Mouse (Mus musculus): ENCODE data around the gene Polr3c.
"Not testable (repeated sequence)": the region's sequence is repeated elsewhere in the genome, so short reads cannot be mapped to it uniquely, and the experiment has no call there.

Polr3c gene

GRCm38 (mm10) chr3:96707903-96708683 lies 19.3 kb downstream of the Polr3c start, which contains the start of gene Nudt17:
Nudt17 (minus strand) TSS chr3:96708562.
- peak; percentile 91 for DNase-seq (ENCODE audit: low spot score)

- no peak for DNase-seq (ENCODE audit: low spot score)
Observed at GRCm38 (mm10) chr3:96706984-96707383, 20.4 kb downstream of the Polr3c start.

DNA sequence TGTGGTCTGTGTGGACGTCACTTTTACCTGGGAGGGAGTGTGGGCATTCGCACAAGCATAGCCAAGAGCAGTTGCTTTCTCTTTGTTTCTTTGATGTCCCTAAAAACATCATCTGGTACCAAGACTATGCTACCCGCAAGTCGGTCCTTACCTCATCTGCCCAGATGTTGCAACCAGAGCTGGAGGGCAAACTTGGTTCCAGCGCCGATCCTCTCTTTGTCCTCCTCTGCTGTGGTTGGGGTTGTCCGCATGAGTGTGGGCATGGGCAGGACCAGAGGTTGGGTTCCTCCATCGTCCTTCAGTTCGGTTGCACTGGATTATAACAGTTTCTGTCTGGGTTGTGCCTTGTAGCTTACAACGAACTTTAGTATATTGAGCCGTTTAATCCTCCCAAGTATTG lies 21.2 kb downstream of the Polr3c start:
- no peak for DNase-seq (ENCODE audit: low spot score)

DNA sequence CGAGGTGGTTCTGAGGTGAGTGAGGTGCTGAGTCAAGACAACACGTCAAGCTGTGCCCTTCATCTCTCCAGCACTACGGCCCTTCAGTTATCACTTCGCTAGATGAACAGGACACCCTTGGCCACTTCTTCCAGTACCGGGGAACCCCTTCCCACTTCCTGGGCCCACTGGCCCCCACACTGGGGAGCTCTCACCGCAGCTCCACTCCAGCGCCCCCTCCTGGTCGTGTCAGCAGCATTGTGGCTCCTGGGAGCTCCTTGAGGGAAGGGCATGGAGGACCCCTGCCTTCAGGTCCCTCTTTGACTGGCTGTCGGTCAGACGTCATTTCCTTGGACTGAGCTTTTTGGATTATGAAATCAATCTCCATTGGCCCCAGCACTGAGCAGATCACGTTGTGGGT lies 22.6 kb downstream of the Polr3c start:
- DNase-seq (ENCODE audit: low spot score) = peak; percentile 50

DNA sequence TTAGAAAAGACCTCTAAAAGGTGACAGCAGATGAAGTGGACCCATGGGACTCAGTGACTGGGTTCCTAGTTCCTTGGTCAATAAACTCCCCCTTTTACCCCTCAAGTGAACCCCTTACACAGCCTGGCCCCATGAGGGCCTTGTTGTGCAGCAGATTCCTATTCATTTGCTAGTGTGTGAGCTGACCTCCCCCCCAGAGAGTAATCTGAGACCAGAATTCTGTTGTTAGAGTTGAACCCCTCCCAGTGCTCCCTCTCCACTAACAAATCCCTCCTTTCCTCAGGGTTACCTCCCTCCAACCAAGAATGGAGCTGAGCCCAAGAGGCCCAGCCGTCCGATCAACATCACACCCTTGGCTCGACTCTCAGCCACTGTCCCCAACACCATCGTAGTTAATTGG lies 26.4 kb downstream of the Polr3c start:
- DNase-seq (ENCODE audit: low spot score) = no peak

DNA sequence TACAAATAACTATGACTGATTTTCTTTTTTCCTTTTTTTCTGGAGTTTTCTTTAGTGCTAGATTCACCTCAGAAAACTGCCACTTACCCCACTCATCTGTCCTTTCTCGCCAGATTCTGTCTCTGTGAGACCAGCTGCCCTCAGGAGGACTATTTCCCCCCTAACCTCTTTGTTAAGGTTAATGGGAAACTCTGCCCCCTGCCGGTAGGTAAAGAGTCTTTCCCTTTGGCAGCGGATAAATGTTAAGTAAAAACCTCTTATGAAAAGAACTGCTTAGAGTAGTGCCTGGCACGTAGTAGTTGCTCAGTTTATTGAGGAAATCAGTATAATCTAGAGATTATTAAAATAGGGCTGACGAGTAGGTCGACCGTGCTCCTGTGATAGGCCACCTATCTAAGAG lies 27.1 kb downstream of the Polr3c start:
- DNase-seq (ENCODE audit: low spot score) = peak; percentile 50

DNA sequence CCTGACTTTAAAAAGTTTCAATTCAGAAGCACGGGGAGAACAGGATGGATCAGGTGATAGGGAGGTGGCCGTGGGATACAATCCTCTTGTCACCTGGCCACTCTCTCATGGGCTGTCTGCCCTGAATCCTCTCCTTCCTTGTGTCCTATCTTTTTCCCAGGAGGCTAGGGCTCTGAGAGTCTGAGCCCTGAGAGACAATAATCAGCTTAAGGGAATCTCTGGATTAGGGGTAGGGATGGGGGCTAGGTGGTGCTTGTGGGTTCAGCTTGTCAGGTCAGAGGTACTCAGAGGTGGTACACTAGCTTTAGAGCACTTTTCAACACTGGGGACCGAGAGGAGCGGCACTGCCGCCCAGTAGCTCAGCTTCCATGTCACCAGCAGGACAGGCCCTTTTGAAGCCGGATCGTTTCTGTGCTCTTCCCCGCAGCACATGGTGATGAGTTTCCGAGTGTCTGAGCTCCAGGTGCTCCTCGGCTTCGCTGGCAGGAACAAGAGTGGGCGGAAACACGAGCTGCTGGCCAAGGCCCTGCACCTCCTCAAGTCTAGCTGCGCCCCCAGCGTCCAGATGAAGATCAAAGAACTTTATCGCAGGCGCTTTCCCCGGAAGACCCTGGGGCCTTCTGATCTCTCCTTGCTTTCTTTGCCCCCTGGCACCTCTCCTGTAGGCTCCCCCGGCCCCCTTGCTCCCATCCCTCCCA lies 28.3 kb downstream of the Polr3c start:
- no peak for DNase-seq (ENCODE audit: low spot score)

GRCm38 (mm10) chr3:96696766-96697732 lies 30.4 kb downstream of the Polr3c start:
- peak; percentile 92 for DNase-seq (ENCODE audit: low spot score)

- peak; percentile 85 for DNase-seq (ENCODE audit: low spot score)
Observed at GRCm38 (mm10) chr3:96696198-96696765, 31.1 kb downstream of the Polr3c start, which contains the start of gene Pias3. Pias3 (plus strand) TSS chr3:96696384.

- DNase-seq (ENCODE audit: low spot score) = no peak
Observed at GRCm38 (mm10) chr3:96693579-96693978, 33.8 kb downstream of the Polr3c start.

- peak; percentile 60 for DNase-seq (ENCODE audit: low spot score)
Observed at GRCm38 (mm10) chr3:96692506-96692905, 34.9 kb downstream of the Polr3c start.

GRCm38 (mm10) chr3:96690298-96690697 lies 37.1 kb downstream of the Polr3c start:
- no peak for DNase-seq (ENCODE audit: low spot score)

DNA sequence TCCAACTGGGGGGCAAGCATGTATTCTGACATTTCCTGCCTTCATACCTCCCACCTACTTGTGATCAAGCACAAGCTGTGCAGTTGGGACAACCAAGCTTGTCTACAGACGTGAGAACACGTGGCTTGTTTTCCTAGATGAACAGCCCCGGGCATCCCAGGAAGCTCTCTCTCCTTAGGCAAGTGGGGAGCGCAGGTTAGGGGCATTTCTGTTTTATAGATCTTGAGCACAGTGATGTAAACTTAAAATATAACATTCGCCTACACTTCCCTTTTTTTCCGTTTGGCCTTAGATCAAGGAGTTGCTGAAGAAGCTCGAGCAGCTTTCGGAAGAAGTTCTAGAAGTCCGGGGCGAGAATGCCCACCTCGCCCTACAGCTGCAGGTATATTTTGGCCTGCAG lies 38.6 kb downstream of the Polr3c start:
- no peak for DNase-seq (ENCODE audit: low spot score)

- DNase-seq (ENCODE audit: low spot score) = not testable (repeated sequence)
Observed at GRCm38 (mm10) chr3:96686057-96686456, 41.4 kb downstream of the Polr3c start.

DNA sequence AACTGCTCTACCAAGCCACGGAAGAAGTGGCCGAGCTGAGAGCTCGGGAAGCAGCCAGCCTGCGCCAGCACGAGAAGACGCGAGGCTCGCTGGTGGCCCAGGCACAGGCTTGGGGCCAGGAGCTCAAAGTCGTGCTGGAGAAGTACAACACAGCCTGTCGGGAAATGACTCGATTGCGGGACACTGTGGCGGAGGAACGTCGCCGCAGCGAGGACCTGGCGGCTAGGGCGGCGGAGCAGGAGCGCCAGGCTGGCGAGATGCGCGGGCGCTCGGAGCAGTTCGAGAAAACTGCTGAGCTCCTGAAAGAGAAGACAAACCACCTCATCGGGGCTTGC lies 42.6 kb downstream of the Polr3c start:
- no peak for DNase-seq (ENCODE audit: low spot score)

DNA sequence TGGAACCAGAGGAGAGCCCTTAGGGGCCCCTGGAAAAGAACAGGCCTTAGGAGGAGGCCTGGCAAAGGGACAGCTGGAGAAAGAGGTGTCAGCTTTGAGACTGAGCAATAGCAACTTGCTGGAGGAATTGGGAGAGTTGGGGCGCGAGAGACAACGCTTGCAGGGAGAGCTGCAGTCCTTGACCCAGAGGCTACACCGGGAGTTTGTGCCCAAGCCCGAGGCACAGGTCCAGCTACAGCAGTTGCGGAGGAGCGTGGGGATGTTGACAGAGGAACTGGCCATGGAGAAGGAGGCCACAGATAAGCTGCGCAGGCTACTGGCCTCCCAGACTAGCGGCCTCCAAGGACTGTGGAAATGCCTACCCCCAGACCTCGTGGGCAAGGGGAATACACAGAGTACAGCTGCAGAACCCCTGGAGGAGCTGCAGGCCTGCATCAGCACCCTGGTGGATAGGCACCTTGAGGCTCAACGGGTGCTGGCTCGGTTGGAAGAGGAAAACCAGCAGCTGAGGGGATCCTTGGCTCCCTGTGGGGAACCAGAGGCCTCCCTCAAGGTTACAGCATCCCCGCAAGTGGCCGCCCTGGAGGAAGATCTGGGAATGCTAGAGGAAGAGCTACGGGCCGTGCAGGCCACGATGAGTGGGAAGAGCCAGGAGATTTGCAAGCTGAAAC lies 43.1 kb downstream of the Polr3c start:
- no peak for DNase-seq (ENCODE audit: low spot score)

GRCm38 (mm10) chr3:96683496-96683895 lies 43.9 kb downstream of the Polr3c start:
- DNase-seq (ENCODE audit: low spot score) = no peak

GRCm38 (mm10) chr3:96680269-96680956 lies 47.0 kb downstream of the Polr3c start:
- DNase-seq (ENCODE audit: low spot score) = no peak

- no peak for DNase-seq (ENCODE audit: low spot score)
Observed at GRCm38 (mm10) chr3:96679159-96679674, 48.2 kb downstream of the Polr3c start.

DNA sequence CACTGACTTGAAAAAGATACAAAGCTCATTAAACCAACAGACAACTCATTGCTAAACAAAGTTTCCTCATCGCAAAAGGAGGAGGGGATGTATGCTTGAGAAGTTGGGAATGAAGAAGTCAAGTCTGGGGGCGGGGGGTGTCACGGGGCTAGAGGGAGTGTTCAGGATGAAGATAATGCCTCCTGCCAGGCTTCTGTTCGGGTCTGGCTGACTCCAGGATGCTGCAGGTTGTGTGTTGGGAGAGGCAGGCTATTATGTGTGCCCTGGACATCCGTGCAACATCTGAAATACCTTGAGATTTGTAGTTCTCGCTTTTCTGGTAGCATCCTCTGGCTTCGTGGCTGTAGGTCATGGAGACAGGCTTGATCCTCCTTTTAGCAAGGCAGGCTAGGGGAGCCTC lies 49.0 kb downstream of the Polr3c start:
- DNase-seq (ENCODE audit: low spot score) = no peak

- DNase-seq (ENCODE audit: low spot score) = no peak
Observed at GRCm38 (mm10) chr3:96675690-96676089, 51.7 kb downstream of the Polr3c start.

Data from retina, embryonic 14.5 days (tissue).